Mouse (Mus musculus) MEL (cell line): ENCODE measurements at regions not wholly inside any gene's neighbourhood (a gene's known extent, or its start where the extent isn't known, plus 50 kb on each side); places are given as distances from the start of the nearest gene placed in this dataset.

ENCODE experiments used
- DNase-seq: peaks from one replicate; pipeline ENCODE4 v3.0.0; 2011; ENCODE audit warnings: low read depth, low spot score
- H3K27ac ChIP-seq: 2 replicates; pipeline ENCODE4 v1.5.1; 2012; ENCODE audit warnings: low read depth, mild to moderate bottlenecking, control low read depth, low read length, moderate library complexity; ENCODE audit not compliant: control insufficient read depth
- H3K27me3 ChIP-seq, 2 experiments: fragments of 150-350 bp in 1 of 2; sonication (generic) in 1 of 2; 2 replicates each; pipeline ENCODE4 v1.6.1; 2012; ENCODE audit warnings: low read length in 2 of 2, mild to moderate bottlenecking in 2 of 2, improper control_type of control experiment in 1 of 2, moderate library complexity in 1 of 2; ENCODE audit not compliant: insufficient read depth in 2 of 2, control insufficient read depth in 1 of 2
- H3K36me3 ChIP-seq, 2 experiments: 2 replicates each; pipeline ENCODE4 v1.6.1; 2012 to 2014; ENCODE audit warnings: low read length in 2 of 2, improper control_type of control experiment in 1 of 2, inconsistent platforms in 1 of 2, mild to moderate bottlenecking in 1 of 2; ENCODE audit not compliant: insufficient read depth in 2 of 2, control insufficient read depth in 1 of 2
- H3K4me1 ChIP-seq, 2 experiments: fragments of 150-350 bp in 1 of 2; sonication (generic) in 1 of 2; 2 replicates each; pipeline ENCODE4 v1.6.1; 2012; ENCODE audit warnings: low read length in 2 of 2, improper control_type of control experiment in 1 of 2, mild to moderate bottlenecking in 1 of 2; ENCODE audit not compliant: insufficient read depth in 2 of 2, control insufficient read depth in 1 of 2
- H3K4me3 ChIP-seq, 2 experiments: fragments of 150-350 bp in 1 of 2; sonication (generic) in 1 of 2; 2 replicates each; pipeline ENCODE4 v1.5.1; 2012; ENCODE audit warnings: low read depth in 2 of 2, low read length in 2 of 2, mild to moderate bottlenecking in 2 of 2, moderate library complexity in 2 of 2, control low read depth in 1 of 2, improper control_type of control experiment in 1 of 2; ENCODE audit not compliant: control insufficient read depth in 1 of 2, insufficient read depth in 1 of 2
- H3K79me2 ChIP-seq: 2 replicates; pipeline ENCODE4 v1.6.1; 2012; ENCODE audit warnings: mild to moderate bottlenecking, low read length, moderate library complexity; ENCODE audit not compliant: control insufficient read depth, poor library complexity, insufficient read depth
- H3K9ac ChIP-seq: 2 replicates; pipeline ENCODE4 v1.6.1; 2012; ENCODE audit warnings: low read depth, mild to moderate bottlenecking, control low read depth, low read length, moderate library complexity; ENCODE audit not compliant: control insufficient read depth, poor library complexity, severe bottlenecking
- H3K9me3 ChIP-seq: fragments of 150-350 bp; sonication (generic); replicated peaks from 2 replicates; pipeline ENCODE4 v1.6.1; 2012; ENCODE audit warnings: mild to moderate bottlenecking, low read length, improper control_type of control experiment, moderate library complexity; ENCODE audit not compliant: insufficient read depth
- CHD1 ChIP-seq: IDR thresholded peaks from 2 replicates; pipeline ENCODE4 v1.6.1; 2012; ENCODE audit warnings: low read depth, mild to moderate bottlenecking, inconsistent platforms, low read length, improper control_type of control experiment
- CHD2 ChIP-seq: IDR thresholded peaks from 2 replicates; pipeline ENCODE4 v1.6.1; 2011; ENCODE audit warnings: low read length, improper control_type of control experiment
- E2F4 ChIP-seq: IDR thresholded peaks from 2 replicates; pipeline ENCODE4 v1.6.1; 2011; ENCODE audit warnings: low read depth, low read length, improper control_type of control experiment, borderline replicate concordance
- ELF1 ChIP-seq: IDR thresholded peaks from 2 replicates; pipeline ENCODE4 v1.6.1; 2014; ENCODE audit warnings: low read depth, mild to moderate bottlenecking, inconsistent platforms, low read length, improper control_type of control experiment, moderate library complexity
- EP300 ChIP-seq, 2 experiments: IDR thresholded peaks; 2 replicates each; pipeline ENCODE4 v1.6.1; 2011; ENCODE audit warnings: improper control_type of control experiment in 2 of 2, low read length in 2 of 2, low read depth in 1 of 2, mild to moderate bottlenecking in 1 of 2
- GABPA ChIP-seq: IDR thresholded peaks from 2 replicates; pipeline ENCODE4 v1.6.1; 2012; ENCODE audit warnings: low read depth, mild to moderate bottlenecking, inconsistent platforms, low read length, improper control_type of control experiment, moderate library complexity
- GATA1 ChIP-seq: IDR thresholded peaks from 2 replicates; pipeline ENCODE4 v1.6.1; 2011; ENCODE audit warnings: low read depth, low read length, improper control_type of control experiment
- KAT2A ChIP-seq: conservative IDR thresholded peaks from 2 replicates; pipeline ENCODE4 v1.6.1; 2012; ENCODE audit warnings: low read depth, low read length, improper control_type of control experiment, inconsistent platforms
- MAFK ChIP-seq: IDR thresholded peaks from 2 replicates; pipeline ENCODE4 v1.6.1; 2011; ENCODE audit warnings: low read depth, mild to moderate bottlenecking, low read length, improper control_type of control experiment, borderline replicate concordance
- MYB ChIP-seq: IDR thresholded peaks from 2 replicates; pipeline ENCODE4 v1.6.1; 2011; ENCODE audit warnings: mild to moderate bottlenecking, low read depth, low read length, improper control_type of control experiment
- NELFE ChIP-seq: IDR thresholded peaks from 2 replicates; pipeline ENCODE4 v1.6.1; 2011; ENCODE audit warnings: low read depth, low read length, improper control_type of control experiment
- NRF1 ChIP-seq: IDR thresholded peaks from 2 replicates; pipeline ENCODE4 v1.6.1; 2014; ENCODE audit warnings: low read depth, mild to moderate bottlenecking, inconsistent platforms, low read length, improper control_type of control experiment, moderate library complexity; ENCODE audit not compliant: poor library complexity, insufficient read depth, severe bottlenecking
- POLR2AphosphoS5 ChIP-seq: IDR thresholded peaks from 2 replicates; pipeline ENCODE4 v1.6.1; 2012; ENCODE audit warnings: low read depth, borderline replicate concordance, mild to moderate bottlenecking, inconsistent platforms, low read length, moderate library complexity, mixed read lengths
- RAD21 ChIP-seq: IDR thresholded peaks from 2 replicates; pipeline ENCODE4 v1.6.1; 2011; ENCODE audit warnings: mild to moderate bottlenecking, low read depth, low read length, improper control_type of control experiment
- RCOR1 ChIP-seq: IDR thresholded peaks from 2 replicates; pipeline ENCODE4 v1.6.1; 2012; ENCODE audit warnings: low read depth, mild to moderate bottlenecking, inconsistent platforms, low read length, improper control_type of control experiment
- SIN3A ChIP-seq: IDR thresholded peaks from 2 replicates; pipeline ENCODE4 v1.6.1; 2012; ENCODE audit warnings: low read length, improper control_type of control experiment, inconsistent platforms
- TAL1 ChIP-seq: IDR thresholded peaks from 2 replicates; pipeline ENCODE4 v1.6.1; 2012; ENCODE audit warnings: mild to moderate bottlenecking, inconsistent platforms, low read length, moderate library complexity, mixed read lengths
- TBP ChIP-seq: IDR thresholded peaks from 2 replicates; pipeline ENCODE4 v1.8.0; 2011; ENCODE audit warnings: low read depth, low read length, improper control_type of control experiment
- TCF12 ChIP-seq: IDR thresholded peaks from 2 replicates; pipeline ENCODE4 v1.6.1; 2014; ENCODE audit warnings: low read depth, mild to moderate bottlenecking, inconsistent platforms, low read length, improper control_type of control experiment, moderate library complexity
- USF1 ChIP-seq: IDR thresholded peaks from 2 replicates; pipeline ENCODE4 v1.6.1; 2014; ENCODE audit warnings: low read depth, mild to moderate bottlenecking, inconsistent platforms, low read length, improper control_type of control experiment, moderate library complexity
- ZC3H11A ChIP-seq: IDR thresholded peaks from 2 replicates; pipeline ENCODE4 v1.6.1; 2012; ENCODE audit warnings: low read depth, mild to moderate bottlenecking, inconsistent platforms, low read length, improper control_type of control experiment
- ZKSCAN1 ChIP-seq: IDR thresholded peaks from 2 replicates; pipeline ENCODE4 v1.6.1; 2012; ENCODE audit warnings: low read depth, mild to moderate bottlenecking, inconsistent platforms, low read length, improper control_type of control experiment, moderate library complexity
- ZMIZ1 ChIP-seq: IDR thresholded peaks from 2 replicates; pipeline ENCODE4 v1.6.1; 2012; ENCODE audit warnings: low read depth, mild to moderate bottlenecking, inconsistent platforms, low read length, improper control_type of control experiment, moderate library complexity

GRCm38 (mm10) chr15:3672586-3672985 is 89.3 kb upstream of the Ghr start:
- Histone ChIP-seq H3K4me1 (no peaks in the 10 kb centered on the region), H3K27me3 (no peaks in the 10 kb centered on the region), H3K9ac (no peak overlapping the region), H3K4me3 (no peak overlapping the region), H3K36me3 (no peaks in the 10 kb centered on the region), H3K9me3 (no peaks in the 10 kb centered on the region), H3K79me2 (no peaks in the 10 kb centered on the region), H3K27ac (no peak overlapping the region)
- no peak for DNase-seq
- no peak for TF ChIP-seq TBP
- TF ChIP-seq GATA1 = no peak
- TF ChIP-seq GABPA = no peak
- TF ChIP-seq ZC3H11A = no peak
- no peak for TF ChIP-seq RCOR1
- no peak for TF ChIP-seq CHD2
- TF ChIP-seq ZKSCAN1 = no peak
- no peak for TF ChIP-seq TCF12
- no peak for TF ChIP-seq CHD1
- no peak for TF ChIP-seq RAD21
- TF ChIP-seq KAT2A = no peak
- no peak for TF ChIP-seq TAL1
- no peak for TF ChIP-seq SIN3A
- no peak for TF ChIP-seq E2F4
- no peak for TF ChIP-seq ZMIZ1
- no peak for TF ChIP-seq ELF1
- no peak for TF ChIP-seq POLR2AphosphoS5
- no peak for TF ChIP-seq NRF1

- Histone ChIP-seq H3K9ac (no peak overlapping the region), H3K4me3 (no peak overlapping the region)
These were observed 87.9 kb upstream of the Ghr start for GRCm38 (mm10) chr15:3671169-3671568.

More at GRCm38 (mm10) chr15:3671169-3671568, 87.9 kb upstream of the Ghr start:
- no peak overlapping the region for H3K27ac ChIP-seq
- DNase-seq = no peak
- no peaks in the 10 kb centered on the region for H3K79me2 ChIP-seq
- no peaks in the 10 kb centered on the region for H3K9me3 ChIP-seq
- H3K4me1 ChIP-seq = no peaks in the 10 kb centered on the region
- TF ChIP-seq USF1 (no peak), CHD2 (no peak), MAFK (no peak), NELFE (no peak), RCOR1 (no peak), MYB (no peak), NRF1 (no peak), EP300 (IDR thresholded peaks at IDR 0.05; ENCODE audit: low read depth in 1 of 2, low read length in 2 of 2) (no peak), ELF1 (no peak)
- H3K27me3 ChIP-seq = no peaks in the 10 kb centered on the region
- no peaks in the 10 kb centered on the region for H3K36me3 ChIP-seq
